Mouse (Mus musculus): ENCODE measurements around the gene Ssc5d.

GRCm38 (mm10) chr7:4953815-4954445 is 28.3 kb downstream of the Ssc5d start:
- TF ChIP-seq GATA1 (IDR thresholded peaks at IDR 0.05; ENCODE audit: low read length) (no peak), TAL1 (IDR thresholded peaks at IDR 0.05; ENCODE audit: low read length) (no peak)
